Comparison of ENCODE assay signal across 22 mouse cellular contexts in the genomic region with DNA sequence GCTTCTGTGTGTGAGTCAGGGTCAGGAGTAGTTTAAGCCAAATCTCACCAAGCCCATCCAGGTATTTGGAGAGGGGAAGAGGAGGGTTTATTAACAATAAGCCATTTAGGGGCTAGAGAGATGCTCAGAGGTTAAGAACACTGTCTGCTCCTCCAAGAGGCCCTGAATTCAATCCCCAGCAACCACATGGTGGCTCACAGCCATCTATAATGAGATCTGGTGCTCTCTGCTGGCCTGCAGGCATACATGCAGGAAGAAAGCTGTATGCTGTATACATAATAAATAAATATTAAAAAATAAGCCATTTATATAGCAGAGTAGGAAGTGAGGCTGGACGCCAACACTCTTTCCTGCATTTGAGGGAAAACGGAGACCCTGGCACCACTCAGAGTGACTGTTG.
"Had no signal": no experiment of that assay in that cellular context is flagged by ENCODE, and none has a peak within 500 bp of the region (broad histone marks: within the 10 kb centered on the region; RNA-seq: fewer than 3 reads in every experiment).

No protein-coding gene starts in this region.

- H3K27ac ChIP-seq: heart, embryonic 13.5 days; heart, embryonic 15.5 days; hindbrain, embryonic 13.5 days; hindbrain, embryonic 15.5 days; hindbrain, postnatal 0 days; kidney, embryonic 15.5 days; limb, embryonic 13.5 days; limb, embryonic 15.5 days had no signal

- ATAC-seq: forebrain, postnatal 0 days; hindbrain, postnatal 0 days had no signal

- H3K36me3 ChIP-seq: heart, embryonic 13.5 days; heart, embryonic 15.5 days; hindbrain, embryonic 13.5 days; hindbrain, embryonic 15.5 days; kidney, embryonic 15.5 days; limb, embryonic 13.5 days; limb, embryonic 15.5 days had no signal

- H3K27me3 ChIP-seq: heart, embryonic 13.5 days; heart, embryonic 15.5 days; hindbrain, embryonic 13.5 days; hindbrain, embryonic 15.5 days; kidney, embryonic 15.5 days; limb, embryonic 13.5 days; limb, embryonic 15.5 days had no signal

- H3K9ac ChIP-seq: forebrain, postnatal 0 days; heart, embryonic 13.5 days; heart, embryonic 15.5 days; hindbrain, embryonic 13.5 days; hindbrain, embryonic 15.5 days; kidney, embryonic 15.5 days; limb, embryonic 13.5 days; limb, embryonic 15.5 days had no signal

- DNase-seq: forebrain, postnatal 0 days; gastrocnemius, postnatal 14 days; gastrocnemius, postnatal 36 days; heart, adult 18-20 months; heart, postnatal 36 days; kidney, adult 11 months; kidney, adult 2 months; kidney, adult 9 months; kidney, postnatal 14 days; kidney, postnatal 36 days; layer of hippocampus, adult 9-11 months; layer of hippocampus, postnatal 36 days; left cerebral cortex, postnatal 4 days had no signal

- H3K4me3 ChIP-seq: heart, embryonic 13.5 days; heart, embryonic 15.5 days; hindbrain, embryonic 13.5 days; hindbrain, embryonic 15.5 days; kidney, embryonic 15.5 days; limb, embryonic 13.5 days; limb, embryonic 15.5 days had no signal

- H3K4me2 ChIP-seq: heart, embryonic 11.5 days; heart, embryonic 13.5 days; heart, embryonic 15.5 days; hindbrain, embryonic 13.5 days; hindbrain, embryonic 15.5 days; kidney, embryonic 15.5 days; limb, embryonic 13.5 days; limb, embryonic 15.5 days had no signal

- H3K4me1 ChIP-seq: hindbrain, embryonic 13.5 days; hindbrain, embryonic 15.5 days; limb, embryonic 13.5 days; limb, embryonic 15.5 days had no signal

- H3K9me3 ChIP-seq: heart, embryonic 13.5 days; heart, embryonic 15.5 days; hindbrain, embryonic 13.5 days; hindbrain, embryonic 15.5 days; kidney, embryonic 15.5 days; limb, embryonic 13.5 days; limb, embryonic 15.5 days had no signal
